Mouse (Mus musculus) frontal cortex, adult 2 months (tissue): ENCODE data around the gene Eme2. TPM values are rescaled to one million over a fixed set of nuclear protein-coding genes. Genes with fewer than 3 reads are reported as not detected.
"Not testable (repeated sequence)": the region's sequence is repeated elsewhere in the genome, so short reads cannot be mapped to it uniquely, and the experiment has no call there.

Experiments
- DNase-seq, 2 experiments: peaks; one replicate each; pipeline ENCODE4 v3.0.0; 2022; ENCODE audit warnings: low spot score in 1 of 2; ENCODE audit errors: extremely low spot score in 1 of 2
- polyA plus RNA-seq: library from polyadenylated mRNA; depleted of rRNA; stranded (reverse); fragments of >200 nt; gene quantifications from 2 replicates; pipeline ENCODE4 v1.2.3, GENCODE M21; 2012; rRNA removed

The Eme2 gene
- 63.7 and 67.9 TPM in 2 replicates for polyA plus RNA-seq

DNA sequence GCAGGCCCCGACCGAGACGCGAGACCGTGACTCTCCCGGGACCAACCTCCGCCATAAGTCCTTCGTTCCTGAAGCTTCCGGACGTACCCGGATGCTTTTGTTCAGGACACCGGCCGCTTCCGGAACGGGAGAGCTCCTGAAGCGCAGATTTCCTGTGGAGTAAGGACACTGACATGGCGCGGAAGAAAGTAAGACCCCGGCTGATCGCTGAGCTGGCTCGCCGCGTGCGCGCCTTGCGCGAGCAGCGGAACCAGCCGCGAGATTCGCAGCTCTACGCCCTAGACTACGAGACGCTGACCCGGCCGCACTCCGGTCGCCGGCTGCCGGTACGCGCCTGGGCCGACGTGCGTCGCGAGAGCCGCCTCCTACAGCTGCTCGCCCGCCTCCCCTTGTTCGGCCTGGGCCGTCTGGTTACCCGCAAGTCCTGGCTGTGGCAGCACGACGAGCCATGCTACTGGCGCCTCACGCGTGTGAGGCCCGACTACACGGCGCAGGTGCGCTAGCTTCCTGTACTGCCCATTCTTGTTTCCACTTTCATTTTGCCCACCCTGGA, at the start of gene Eme2, which contains the start of gene Mrps34:
Eme2 (minus strand) TSS at position 93 of the 553 bp plus-strand sequence.
Mrps34 (plus strand) TSS at position 122 of the 553 bp plus-strand sequence.
- peak in 1 of 2 experiments; percentile 88 for DNase-seq

DNA sequence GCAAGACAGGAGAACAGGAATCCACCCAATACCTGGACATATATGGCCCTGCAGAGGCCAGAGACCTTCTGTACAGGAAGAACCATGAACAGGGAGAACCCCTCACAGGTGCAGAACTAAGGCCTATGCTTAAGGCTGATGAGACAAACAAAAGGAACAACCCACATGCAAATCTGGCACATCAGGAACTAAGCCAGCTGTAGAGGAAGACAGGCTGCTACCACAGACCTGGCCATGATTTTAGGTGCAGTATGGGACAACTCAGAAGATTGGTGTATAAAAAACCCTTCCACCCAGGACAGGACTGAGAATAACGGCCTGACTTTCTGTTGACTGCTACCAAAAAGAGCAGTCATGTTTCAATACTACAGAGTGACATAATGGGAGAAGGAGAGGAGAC, 48.7 kb upstream of the Eme2 start:
- DNase-seq: not testable (repeated sequence)

DNA sequence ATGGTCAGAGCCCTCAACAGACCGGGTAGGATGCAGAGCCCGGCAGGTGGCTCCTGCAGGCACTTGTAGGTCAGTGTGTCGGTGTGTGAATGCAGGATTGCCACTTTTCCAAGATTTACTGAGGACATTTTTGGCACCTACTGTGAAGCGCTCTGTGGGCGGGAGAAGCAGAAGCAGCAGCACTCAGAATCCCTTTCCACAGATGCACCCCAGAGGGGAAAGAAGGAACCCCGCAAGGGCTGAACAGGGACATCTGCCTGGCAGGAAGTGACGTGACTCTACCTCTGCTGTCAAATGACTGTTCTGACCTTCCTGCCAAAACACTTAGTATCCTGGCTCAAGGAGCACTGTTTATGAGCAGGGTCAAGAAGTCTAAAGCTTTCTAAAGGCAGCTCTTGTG, 48.1 kb upstream of the Eme2 start:
- DNase-seq: peak; percentile 66 to 81

DNA sequence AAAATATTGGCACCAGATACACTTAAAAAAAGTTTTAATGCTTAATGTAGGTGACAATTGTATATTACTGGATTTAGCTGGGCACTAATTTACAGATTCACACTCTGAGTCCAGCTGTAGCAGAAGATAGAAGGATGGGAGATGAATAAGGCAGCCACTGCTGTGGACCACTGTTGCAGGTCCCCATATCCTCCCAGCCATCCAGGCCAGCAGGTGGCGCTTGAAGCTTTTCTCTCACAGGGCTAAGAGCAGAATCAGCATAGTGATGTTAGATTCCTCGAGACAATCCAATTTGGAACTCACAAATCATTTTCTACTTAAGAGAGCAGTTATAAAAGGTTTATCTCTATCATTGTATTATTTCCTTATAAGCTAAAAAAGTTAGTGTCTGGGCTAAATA, 47.6 kb upstream of the Eme2 start:
- peak in 1 of 2 experiments; percentile 68 for DNase-seq

DNA sequence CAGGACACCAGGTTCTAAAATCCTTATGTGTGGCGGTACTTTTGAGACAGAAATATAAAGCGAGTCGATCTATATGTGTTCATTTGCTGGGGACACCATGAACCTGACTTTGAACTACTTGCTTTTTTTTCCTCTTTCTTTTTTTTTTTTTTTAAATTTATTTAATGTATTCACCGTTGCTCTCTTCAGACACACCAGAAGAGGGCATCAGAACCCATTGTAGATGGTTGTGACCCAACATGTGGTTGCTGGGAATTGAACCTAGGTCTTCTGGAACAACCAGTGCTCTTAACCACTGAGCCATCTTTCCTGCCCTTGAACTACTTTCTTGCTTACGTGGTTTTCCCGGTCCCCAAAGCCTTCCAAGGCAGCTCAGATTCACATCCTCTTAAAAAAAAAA, 42.4 kb upstream of the Eme2 start:
- no peak for DNase-seq

DNA sequence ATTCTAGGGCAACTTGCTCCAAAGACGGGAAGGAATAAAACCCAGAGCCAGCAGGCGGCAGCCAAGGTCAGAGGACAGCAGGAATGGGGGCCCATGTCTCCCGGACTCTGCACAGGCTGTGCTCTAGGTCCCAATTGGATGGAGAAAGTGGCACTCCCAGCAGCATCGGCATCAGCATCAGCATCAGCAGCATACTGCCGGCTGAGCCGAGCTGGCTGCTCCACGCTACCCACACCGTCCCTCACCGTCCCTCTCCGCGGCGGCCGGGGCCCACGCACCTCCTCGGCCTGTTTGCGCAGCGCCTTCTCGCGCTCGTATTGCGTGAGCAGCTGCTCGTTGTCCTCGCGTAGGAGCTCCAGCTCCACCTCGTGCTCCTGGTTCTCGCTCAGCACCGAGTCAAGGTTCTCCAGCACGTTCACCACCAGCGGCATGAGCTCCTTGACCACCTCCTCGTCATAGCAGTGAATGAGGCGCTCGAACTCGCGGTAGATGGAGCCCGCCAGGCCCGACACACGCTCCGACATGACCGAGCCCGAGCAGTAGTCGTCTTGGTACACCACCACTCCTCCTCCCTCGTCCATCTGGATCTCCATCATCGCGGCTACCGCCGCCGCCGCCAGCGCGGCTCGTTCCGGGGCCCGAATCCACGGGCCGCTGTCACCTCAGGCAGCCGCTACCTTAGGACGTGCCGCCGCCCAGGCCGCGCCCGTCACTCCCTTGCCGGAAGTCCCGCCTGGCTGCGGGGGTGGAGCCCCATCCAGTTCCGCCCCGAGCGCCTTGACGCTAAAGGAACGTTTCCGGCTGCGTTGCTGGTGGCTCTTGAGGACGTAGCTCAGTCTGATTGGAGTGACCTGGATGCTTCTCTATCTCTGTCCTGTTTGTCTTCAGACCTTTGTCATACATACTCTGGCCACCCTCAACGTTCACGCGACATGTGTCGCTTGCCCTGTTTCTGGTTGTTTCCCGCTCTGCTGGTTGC, 41.7 kb upstream of the Eme2 start, which contains the start of gene Mapk8ip3:
Mapk8ip3 (minus strand) TSS at position 719 of the 979 bp plus-strand sequence.
- DNase-seq: peak; percentile 92 to 98

DNA sequence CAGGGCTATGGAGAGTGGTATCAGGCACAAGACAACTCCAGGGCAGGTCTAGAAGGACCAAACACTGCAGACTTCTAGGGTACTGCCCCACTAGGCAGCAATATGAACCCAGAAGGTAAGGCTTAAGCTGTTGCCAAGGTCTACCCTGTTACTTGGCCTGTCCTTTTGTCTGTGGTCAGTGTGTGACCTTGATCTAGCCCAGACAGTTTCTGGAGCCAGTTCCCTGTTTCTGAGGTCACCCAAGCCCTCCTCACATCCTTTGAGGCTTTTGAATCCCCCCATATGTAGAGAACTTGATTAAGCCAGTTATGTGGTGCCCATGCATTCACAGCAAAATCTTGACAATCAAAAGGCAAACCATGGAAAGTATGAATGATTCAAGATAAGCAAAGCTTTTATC, 40.8 kb upstream of the Eme2 start:
- no peak for DNase-seq

DNA sequence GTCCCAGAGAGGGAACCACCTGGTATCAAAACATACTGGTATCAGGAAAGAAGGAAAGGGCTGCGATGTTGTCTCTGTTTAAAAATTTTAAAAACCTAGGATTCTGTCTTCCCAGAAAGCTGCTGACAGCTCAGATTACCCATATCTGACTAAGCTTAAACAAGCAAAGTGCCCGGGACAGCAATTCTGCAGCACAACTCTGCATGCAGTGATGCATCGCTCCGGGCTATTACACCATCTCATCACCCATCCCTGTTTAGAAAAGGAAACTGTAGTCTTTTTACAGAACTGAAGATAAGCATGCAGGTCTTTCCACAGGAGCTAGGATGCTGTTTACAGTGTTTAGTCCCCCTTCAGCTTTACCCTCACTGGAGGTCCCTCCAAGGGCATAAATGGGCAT, 40.0 kb upstream of the Eme2 start:
- peak in 1 of 2 experiments; percentile 17 for DNase-seq

DNA sequence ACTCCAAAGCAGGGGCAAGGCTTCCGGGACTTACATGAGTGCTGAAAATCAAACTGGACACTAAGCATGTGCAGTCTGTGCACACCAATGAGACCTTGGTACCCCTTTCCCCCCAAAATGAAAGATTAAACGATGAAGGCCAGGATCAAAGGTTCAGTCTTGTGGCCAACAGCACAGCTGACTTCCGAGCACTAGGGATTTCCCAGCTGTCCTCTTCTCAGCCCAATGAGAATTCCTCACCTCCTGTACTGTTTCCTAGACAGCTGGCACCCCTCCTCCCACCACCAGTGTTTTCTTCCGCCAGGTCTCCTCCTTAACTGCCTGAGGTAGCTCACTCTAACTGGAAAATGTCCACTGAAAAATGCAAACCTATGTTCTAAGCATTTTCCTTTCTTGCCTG, 38.3 kb upstream of the Eme2 start:
- no peak for DNase-seq

DNA sequence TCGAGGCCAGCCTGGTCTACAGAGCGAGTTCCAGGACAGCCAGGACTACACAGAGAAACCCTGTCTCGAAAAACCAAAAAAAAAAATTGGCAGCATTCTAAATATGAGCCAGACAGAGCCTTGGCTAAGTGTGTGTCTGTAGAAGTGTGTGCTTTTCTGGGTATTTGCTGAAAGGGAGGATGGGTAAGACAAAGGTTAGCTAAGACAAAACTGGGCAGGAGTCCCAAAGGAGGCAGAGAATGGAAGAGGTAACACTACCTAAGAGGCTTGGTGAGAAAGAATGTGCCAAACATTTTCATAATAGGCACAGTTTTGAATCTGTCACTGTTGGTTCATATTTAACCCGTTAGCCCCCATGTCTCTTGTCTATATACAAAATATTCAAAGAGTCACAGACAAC, 37.5 kb upstream of the Eme2 start:
- DNase-seq: no peak

DNA sequence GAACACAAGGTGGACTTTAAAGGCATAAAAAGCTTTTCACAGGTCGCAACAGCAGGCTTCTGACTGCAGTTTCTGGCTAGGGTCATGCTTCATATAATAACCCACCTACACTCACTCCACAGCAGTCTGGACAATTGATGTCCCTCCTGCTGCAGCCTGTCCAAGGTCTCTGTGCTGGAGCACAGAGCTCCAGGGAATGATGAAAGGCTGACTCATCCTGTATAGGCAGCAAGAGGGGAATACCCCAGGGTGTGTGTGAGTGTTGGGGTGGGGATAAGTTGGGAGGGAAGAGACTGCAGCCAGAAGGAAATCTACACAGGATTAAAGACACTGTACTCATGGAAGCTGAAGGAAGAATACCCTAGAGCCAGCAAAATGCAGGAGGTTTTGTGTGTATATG, 34.6 kb upstream of the Eme2 start:
- no peak for DNase-seq

DNA sequence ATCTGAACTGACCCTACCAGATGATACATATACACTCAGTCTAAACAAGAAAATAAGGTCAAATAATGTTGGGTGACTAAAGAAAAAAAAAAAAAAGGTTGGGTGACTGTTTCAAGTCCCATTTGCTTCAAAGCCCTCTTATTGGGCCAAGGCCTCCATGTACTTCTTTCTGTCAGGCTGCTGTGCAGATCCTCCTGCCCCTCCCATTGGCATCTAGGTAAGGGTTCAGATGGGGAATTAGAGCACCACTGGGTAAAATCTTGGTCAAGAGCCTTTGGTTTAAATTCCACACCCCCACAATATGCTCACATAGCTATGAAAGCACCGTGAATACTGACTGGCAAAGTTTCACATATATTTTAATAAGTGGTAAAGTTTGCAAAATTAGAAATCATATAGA, 28.4 kb upstream of the Eme2 start:
- no peak for DNase-seq

DNA sequence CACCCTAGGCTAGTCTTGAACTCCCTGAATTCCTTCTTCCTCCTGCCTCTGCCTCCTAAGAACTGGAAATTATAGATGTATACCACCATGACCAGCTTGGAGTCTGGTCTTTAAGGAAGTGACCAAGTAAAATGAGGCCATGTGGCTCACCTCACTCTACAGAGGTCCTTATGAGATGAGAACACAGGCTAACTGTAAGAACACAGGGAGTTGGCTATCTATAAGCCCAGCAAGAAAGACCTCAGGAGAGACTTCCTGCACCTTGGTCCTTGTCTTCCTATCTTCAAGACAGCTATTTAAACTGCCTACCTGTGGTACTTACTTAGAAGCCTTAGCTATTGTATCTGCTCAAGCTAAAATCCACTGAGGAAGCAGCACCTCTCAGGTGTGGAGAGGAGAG, 19.1 kb upstream of the Eme2 start:
- DNase-seq: no peak

DNA sequence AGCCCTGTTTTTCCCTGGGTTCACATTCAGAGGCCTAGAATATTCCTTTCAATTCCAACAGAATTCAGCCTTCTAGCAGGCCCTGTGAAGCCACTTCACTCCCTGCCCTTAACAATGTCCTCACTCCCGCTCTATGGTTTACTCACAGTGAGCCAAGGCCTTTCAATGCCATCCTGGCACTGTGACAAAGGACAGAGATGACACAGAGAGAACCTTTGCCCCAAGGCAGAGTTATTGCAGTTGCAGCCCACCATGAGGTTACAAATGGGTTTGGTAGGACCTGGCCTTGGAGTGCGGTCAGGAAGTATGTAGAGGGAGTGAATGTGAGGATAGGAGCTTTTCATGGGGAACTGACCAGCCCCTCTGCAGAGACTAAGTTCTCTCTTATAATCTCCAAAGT, 12.7 kb upstream of the Eme2 start:
- no peak for DNase-seq

DNA sequence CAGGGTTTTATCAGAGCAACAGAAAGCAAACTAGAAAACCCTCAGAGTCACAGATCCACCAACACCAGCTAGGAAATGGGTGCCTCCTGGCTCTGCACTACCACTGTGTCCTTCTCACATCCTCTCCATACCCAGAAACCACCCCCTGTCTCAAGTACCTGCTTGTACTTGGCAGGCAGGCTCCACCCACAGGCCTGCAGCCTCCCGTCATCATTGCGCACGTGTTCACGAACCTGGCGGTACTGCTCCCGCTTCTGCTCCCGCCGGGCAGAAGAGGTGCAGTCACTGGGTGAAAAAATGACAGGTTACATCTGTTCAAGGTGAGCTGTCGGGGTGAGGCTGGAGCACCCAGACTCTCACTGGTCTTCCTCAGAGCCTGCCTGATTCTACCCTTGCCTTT, 8.9 kb upstream of the Eme2 start:
- DNase-seq: no peak

DNA sequence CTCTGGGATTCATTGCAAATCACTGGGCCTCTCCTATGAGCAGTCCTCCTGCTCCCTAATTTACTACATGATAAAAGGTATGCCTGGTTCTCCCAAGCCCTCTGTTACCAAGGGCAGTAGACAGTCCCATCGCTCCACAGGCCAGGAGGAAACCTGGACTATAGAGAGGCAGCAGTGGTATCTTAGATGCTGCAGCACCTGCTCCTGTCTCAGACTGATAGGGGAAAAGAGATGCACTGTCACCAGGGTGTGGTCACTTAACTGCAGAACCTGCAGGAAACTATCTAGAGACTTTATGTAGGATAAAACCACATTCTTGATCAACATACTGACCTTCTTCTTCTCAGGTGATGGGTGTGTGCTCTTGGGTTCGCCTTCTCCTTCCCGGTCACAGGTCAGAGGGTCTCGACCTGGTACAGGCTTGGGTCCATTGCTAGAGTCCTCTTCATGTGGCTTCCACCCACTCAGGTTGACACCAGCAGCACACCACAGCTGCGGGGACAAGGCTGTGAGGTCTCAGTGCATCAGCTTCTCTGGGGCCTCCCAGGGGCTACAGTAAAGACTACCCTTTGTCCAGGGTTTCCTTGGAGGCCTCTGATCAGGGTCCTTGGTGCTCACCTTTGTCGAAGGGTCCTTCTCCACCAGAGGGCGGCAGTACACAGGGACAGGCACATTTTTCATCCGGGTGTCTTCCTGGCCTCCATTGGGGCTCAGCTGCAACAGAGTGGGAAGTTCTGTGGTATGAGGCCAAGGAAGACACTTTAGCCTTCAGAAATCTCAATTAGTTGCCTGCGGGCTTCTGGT, 8.0 kb upstream of the Eme2 start:
- no peak for DNase-seq

DNA sequence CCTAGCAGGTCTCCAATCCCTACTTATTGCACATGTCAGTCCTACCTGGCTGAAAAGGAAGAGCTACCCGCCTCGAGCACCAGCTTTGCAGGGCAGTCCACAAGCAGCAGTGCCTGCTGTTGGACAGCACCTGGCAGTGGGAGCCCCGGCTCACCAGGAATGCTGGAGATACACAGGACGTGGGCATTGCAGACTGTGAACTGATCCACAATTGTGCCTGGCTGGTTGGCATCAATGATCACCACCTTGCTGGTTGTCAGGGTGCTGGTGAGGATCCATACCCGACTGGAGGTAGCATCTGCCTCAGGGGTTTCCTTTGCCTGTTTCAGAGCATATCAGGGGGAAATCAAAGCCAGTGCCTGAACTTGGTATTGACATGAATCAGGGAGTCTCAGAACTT, 7.2 kb upstream of the Eme2 start:
- DNase-seq: no peak

DNA sequence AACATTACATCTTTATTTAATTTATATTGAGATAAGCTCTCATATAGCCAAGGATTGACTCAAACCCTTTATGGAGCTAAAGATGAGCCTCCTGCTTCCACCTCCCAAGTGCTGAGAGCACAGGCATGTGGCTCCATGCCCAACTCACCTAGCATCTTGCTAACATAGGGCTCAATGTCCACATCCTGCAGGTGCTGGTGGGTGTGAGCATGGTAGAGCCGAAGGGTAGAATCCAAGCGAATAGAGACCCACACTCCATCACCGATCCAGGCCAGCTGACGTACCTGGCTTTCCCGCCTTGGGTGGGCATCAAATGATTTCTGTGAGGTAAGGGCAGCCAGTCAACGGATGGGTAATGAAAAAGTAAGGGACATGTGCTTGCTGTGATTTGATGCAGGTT, 5.1 kb upstream of the Eme2 start:
- DNase-seq: no peak

DNA sequence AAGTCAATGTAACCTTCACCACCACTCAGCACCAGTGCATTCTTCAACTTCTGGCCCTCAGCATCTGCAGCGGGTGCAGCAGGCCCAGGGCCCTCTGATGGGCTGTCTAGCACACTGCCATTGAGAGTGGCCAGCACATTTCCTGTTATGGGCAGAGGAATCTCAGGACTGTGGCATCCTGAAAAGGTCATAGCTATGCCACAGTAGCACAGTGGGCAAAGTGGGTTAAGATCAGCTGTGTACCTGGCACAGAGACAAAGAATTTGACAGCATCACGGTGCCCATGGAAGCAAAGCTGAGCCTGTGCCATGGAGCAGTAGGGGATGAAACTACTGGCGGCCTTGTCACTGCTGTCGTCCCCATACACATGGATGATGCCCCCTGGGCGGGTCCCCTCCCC, 4.3 kb upstream of the Eme2 start:
- DNase-seq: no peak

DNA sequence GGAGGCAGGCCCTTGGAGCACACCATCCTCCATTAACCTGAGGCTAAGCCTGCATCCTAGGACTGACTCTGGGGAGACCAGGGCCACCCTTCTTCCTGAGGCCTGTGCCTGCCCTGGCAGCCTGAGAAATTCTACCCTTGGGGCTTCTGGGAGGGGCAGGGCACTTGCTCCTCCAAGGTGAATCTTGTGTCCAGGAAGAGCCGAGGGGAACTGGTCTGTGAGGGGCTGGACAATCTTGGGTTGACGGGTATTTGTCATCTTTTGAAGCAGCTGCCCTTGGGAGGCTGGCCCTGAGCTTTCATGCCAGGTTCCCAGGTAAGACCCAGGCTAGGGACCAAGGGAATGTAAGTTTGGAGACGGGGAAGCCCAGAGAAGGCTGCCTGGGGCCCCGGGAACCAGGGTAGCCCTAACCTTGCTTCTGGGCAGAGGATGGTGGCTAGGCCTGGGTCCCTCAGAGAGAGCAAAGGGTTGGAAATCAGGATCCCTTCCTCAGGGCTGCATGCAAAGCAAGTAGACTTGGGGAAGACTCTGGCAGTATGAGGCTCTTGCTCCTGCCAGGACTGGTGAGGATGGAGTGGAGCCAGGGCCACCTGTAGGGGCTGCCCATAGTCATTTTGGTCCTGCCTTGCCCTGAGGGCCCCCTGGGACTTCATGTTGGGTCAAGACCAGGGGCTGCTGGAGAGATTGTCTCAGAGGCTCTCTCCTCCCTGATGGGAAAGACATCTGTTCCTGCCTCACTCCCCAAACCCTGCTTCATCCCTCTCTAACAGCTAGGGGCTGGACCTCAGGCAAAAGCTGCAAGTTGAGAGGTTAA, 3.4 kb upstream of the Eme2 start:
- no peak for DNase-seq
